Comparison of ENCODE assay signal across 8 mouse cellular contexts in genomic region chr2:35696542-35697391, GRCm38 (mm10).
A peak's percentile ranks its signal among the peaks of the same experiment; 100 is the strongest.
DNase-seq lines count a peak whose midpoint lies in the region; ATAC-seq lines count a peak whose summit lies in the region.

No protein-coding gene starts in this region.

- H3K9ac ChIP-seq in hindbrain, embryonic 13.5 days, result 0 out of 2 replicates have a peak overlapping the region, but pooled peaks have one; percentile 2
- no peak overlapping the region for H3K9ac ChIP-seq in liver, embryonic 11.5 days (ENCODE audit: low read depth, low read length)
- H3K9ac ChIP-seq in neural tube, embryonic 15.5 days (replicated peaks), result no peak overlapping the region

- peak overlapping the region; percentile 66 for H3K27ac ChIP-seq in hindbrain, embryonic 13.5 days
- peak overlapping the region; percentile 4; the same call in 1 of the 2 replicates for H3K27ac ChIP-seq in liver, embryonic 11.5 days (ENCODE audit: low read depth, low read length)
- H3K27ac ChIP-seq in neural tube, embryonic 15.5 days (replicated peaks), result peak overlapping the region; percentile 58

- H3K27me3 ChIP-seq in hindbrain, embryonic 13.5 days, result no peaks in the 10 kb centered on the region
- H3K27me3 ChIP-seq in liver, embryonic 11.5 days (replicated peaks; ENCODE audit: control insufficient read depth, insufficient read depth, low read length), result no peaks in the 10 kb centered on the region
- no peaks in the 10 kb centered on the region for H3K27me3 ChIP-seq in neural tube, embryonic 15.5 days (replicated peaks)

- H3K9me3 ChIP-seq in hindbrain, embryonic 13.5 days, result no peaks in the 10 kb centered on the region
- no peaks in the 10 kb centered on the region for H3K9me3 ChIP-seq in liver, embryonic 11.5 days (ENCODE audit: control insufficient read depth, low read length)
- H3K9me3 ChIP-seq in neural tube, embryonic 15.5 days (replicated peaks), result no peaks in the 10 kb centered on the region

- H3K4me3 ChIP-seq in hindbrain, embryonic 13.5 days, result no peak overlapping the region
- H3K4me3 ChIP-seq in liver, embryonic 11.5 days (ENCODE audit: low read depth, low read length), result no peak overlapping the region
- H3K4me3 ChIP-seq in neural tube, embryonic 15.5 days (replicated peaks), result no peak overlapping the region

- 55% methylated on average over 3 of the region's 3 CpGs for WGBS in hindbrain, embryonic 13.5 days
- 54% methylated on average over 3 of the region's 3 CpGs for WGBS in liver, embryonic 11.5 days
- 48% methylated on average over 3 of the region's 3 CpGs for WGBS in neural tube, embryonic 15.5 days

- H3K36me3 ChIP-seq in hindbrain, embryonic 13.5 days, result no peaks in the 10 kb centered on the region
- no peaks in the 10 kb centered on the region for H3K36me3 ChIP-seq in liver, embryonic 11.5 days (ENCODE audit: control insufficient read depth, insufficient read depth, low read length)
- no peaks in the 10 kb centered on the region for H3K36me3 ChIP-seq in neural tube, embryonic 15.5 days

- intact Hi-C loops in left cerebral cortex, postnatal 14 days (cut with DNase I), result no loop called here

- peak; percentile 54 for DNase-seq in ovary, adult 18-20 months (ENCODE audit: low spot score)
- no peak for DNase-seq in ovary, postnatal 14 days (ENCODE audit: low spot score)
- peak; percentile 45 for DNase-seq in forelimb bud, embryonic 11.5 days (ENCODE audit: low read depth, low spot score)
- no peak for DNase-seq in liver, embryonic 11.5 days (ENCODE audit: low spot score)
- no peak for DNase-seq in cerebellum, postnatal 25 days
- DNase-seq in left cerebral cortex, postnatal 14 days (ENCODE audit: low spot score in 2 of 2), result no peak

- ATAC-seq in hindbrain, embryonic 13.5 days (ENCODE audit: low FRiP score), result 0 out of 2 replicates have a peak, but pooled peaks have one; percentile 17
- ATAC-seq in liver, embryonic 11.5 days (replicated peaks; ENCODE audit: low FRiP score), result no peak
- ATAC-seq in neural tube, embryonic 15.5 days (ENCODE audit: low FRiP score), result no peak

- no peak overlapping the region for H3K4me2 ChIP-seq in hindbrain, embryonic 13.5 days
- H3K4me2 ChIP-seq in liver, embryonic 11.5 days, result peak overlapping the region; percentile 19
- peak overlapping the region; percentile 20 for H3K4me2 ChIP-seq in neural tube, embryonic 15.5 days

- peaks cover 94% of the 10 kb centered on the region for H3K4me1 ChIP-seq in hindbrain, embryonic 13.5 days (replicated peaks)
- H3K4me1 ChIP-seq in liver, embryonic 11.5 days (replicated peaks; ENCODE audit: control insufficient read depth, insufficient read depth, low read length), result peaks cover 46% of the 10 kb centered on the region
- H3K4me1 ChIP-seq in neural tube, embryonic 15.5 days, result peaks cover 75% of the 10 kb centered on the region

Comparison
In these comparisons a context has a peak if more than half of its experiments do, and no peak if none do; other contexts are left out.
1. DNase-seq: peak in ovary, adult 18-20 months (single experiment) and forelimb bud, embryonic 11.5 days (single experiment); none in ovary, postnatal 14 days (single experiment), liver, embryonic 11.5 days (single experiment), cerebellum, postnatal 25 days (0 of 2) and left cerebral cortex, postnatal 14 days (0 of 2).
2. H3K27ac ChIP-seq: peak in every context shown above with its lines; median percentile 66 in hindbrain, embryonic 13.5 days; 58 in neural tube, embryonic 15.5 days; 4 in liver, embryonic 11.5 days.